Mouse (Mus musculus) forebrain, embryonic 10.5 days (tissue): ENCODE data around the gene Rhbdd1. TPM values are rescaled to one million over a fixed set of nuclear protein-coding genes. Genes with fewer than 3 reads are reported as not detected.

ENCODE experiments used
- DNase-seq: peaks from one replicate; pipeline ENCODE4 v3.0.0-alpha.2; 2017; ENCODE audit warnings: low spot score; ENCODE audit errors: extremely low spot score
- H3K27ac ChIP-seq: fragments of 300-500 bp; sonication (generic); 2 replicates; pipeline ENCODE4 v1.5.1; 2016; ENCODE audit warnings: mild to moderate bottlenecking
- H3K27me3 ChIP-seq: fragments of 300-500 bp; sonication (generic); 2 replicates; pipeline ENCODE4 v1.6.1; 2016; ENCODE audit warnings: mild to moderate bottlenecking; ENCODE audit not compliant: poor library complexity, severe bottlenecking
- H3K36me3 ChIP-seq: fragments of 300-500 bp; sonication (generic); replicated peaks from 2 replicates; pipeline ENCODE4 v1.6.1; 2016; ENCODE audit warnings: mild to moderate bottlenecking, moderate library complexity
- H3K4me1 ChIP-seq: fragments of 300-500 bp; sonication (generic); 2 replicates; pipeline ENCODE4 v1.6.1; 2016
- H3K4me3 ChIP-seq: fragments of 300-500 bp; sonication (generic); 2 replicates; pipeline ENCODE4 v1.5.1; 2016; ENCODE audit warnings: mild to moderate bottlenecking, moderate library complexity
- H3K9me3 ChIP-seq: fragments of 300-500 bp; sonication (generic); 2 replicates; pipeline ENCODE4 v1.6.1; 2016; ENCODE audit warnings: mild to moderate bottlenecking, moderate library complexity
- WGBS: fragments of 180-500 bp; shearing (Covaris S2); methylation state at CpG from one replicate; pipeline ENCODE4 v1.1.7; 2016; 5-methylcytosine and 5-hydroxymethylcytosine counted together
- polyA plus RNA-seq: library from polyadenylated mRNA; unstranded; fragments of >200 nt; fragmentation: Nextera tagmentation; extraction: Ambion mirVana; gene quantifications from 2 replicates; pipeline ENCODE4 v1.2.1, GENCODE M21; 2016

Gene Rhbdd1
- polyA plus RNA-seq, 1 experiment from 2014 or later: 10.2 TPM

DNA sequence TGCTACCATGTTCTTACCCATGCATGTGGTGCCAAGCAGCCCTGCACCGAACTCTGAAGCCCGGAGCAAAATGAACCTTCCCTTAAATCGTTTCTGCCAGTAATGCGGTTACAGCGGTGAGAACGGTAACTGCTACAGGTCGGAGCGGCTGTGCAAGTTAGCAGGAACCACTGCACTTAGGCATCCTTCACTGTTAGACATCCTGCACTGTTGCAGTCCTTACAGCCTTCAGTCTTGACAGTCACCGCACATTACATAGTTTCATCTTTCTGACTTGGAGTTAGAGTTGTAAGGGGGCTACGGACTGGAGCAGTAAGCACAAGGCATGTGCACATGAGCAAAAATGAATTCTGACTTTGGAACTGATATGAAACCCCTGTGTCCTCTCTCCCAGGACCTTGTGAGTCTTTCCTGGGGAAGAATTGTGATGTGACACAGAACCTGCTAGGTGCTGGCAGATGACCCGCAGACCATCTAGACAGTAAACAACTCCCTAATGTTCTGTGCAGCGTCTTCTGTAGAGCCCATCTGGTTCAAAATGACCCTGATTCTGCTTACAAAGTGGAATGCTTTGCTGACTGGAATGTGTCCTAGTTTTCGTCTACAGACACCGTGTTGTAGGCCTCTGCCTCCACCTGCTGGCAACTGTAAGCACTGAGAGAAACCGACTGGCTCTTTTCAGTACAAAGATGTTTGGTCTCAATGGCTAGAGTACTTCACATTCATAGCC lies 116.8 kb downstream of the Rhbdd1 start:
- peak; percentile 64 for DNase-seq
- Histone ChIP-seq H3K4me1 (peaks cover 23% of the 10 kb centered on the region), H3K9me3 (no peaks in the 10 kb centered on the region), H3K36me3 (no peaks in the 10 kb centered on the region), H3K27me3 (no peaks in the 10 kb centered on the region), H3K4me3 (no peak overlapping the region), H3K27ac (peak overlapping the region; percentile 40; the same call in 1 of the 2 replicates)
- WGBS: 72% methylated on average over 15 of the region's 15 CpGs

DNA sequence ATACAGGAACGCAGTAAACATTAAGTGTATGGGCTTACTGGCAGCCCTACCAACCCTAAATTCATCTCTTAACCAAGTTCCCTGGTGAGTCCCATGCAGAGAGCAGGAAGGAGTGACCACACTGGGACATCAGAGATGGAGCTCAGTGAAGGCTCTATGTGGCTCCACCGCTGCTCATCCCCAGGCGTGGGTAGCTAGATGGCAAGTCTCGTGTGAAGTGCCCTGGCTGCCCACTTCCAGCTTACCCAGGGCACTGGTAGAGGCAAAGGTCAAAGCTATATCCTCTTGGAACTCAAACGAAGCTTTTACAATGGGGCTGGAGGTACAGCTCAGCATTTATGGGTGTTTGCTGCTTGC lies 117.4 kb downstream of the Rhbdd1 start:
- Histone ChIP-seq H3K36me3 (no peaks in the 10 kb centered on the region), H3K4me1 (peaks cover 18% of the 10 kb centered on the region), H3K9me3 (no peaks in the 10 kb centered on the region), H3K27ac (peak overlapping the region; percentile 40; the same call in 1 of the 2 replicates), H3K4me3 (no peak overlapping the region), H3K27me3 (no peaks in the 10 kb centered on the region)
- WGBS: 82% methylated on average over 5 of the region's 5 CpGs
- DNase-seq: no peak

DNA sequence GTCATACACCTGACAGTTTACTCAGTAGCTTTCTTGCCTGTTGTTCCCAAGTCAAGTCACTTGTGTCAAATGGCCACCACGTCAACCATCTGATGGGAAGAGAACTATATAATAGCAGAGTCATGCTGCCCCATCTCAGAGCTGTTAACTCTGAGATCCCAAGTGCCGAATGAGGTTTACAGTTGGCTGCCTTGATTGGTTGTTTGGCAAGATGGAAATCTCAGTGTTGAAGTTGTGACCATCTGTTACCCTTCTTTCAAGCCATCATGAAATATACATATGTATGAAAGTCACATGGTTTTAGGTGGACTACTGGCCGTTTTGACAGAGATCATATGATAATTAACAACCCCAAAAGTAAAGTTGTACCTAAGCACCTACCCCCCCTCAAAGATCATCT lies 121.0 kb downstream of the Rhbdd1 start:
- no peaks in the 10 kb centered on the region for H3K27me3 ChIP-seq
- DNase-seq: no peak
- H3K4me3 ChIP-seq: no peak overlapping the region
- no peaks in the 10 kb centered on the region for H3K36me3 ChIP-seq
- no peak overlapping the region for H3K27ac ChIP-seq
- H3K4me1 ChIP-seq: peaks cover 6% of the 10 kb centered on the region
- 88% methylated on average over 3 of the region's 3 CpGs for WGBS
- no peaks in the 10 kb centered on the region for H3K9me3 ChIP-seq

DNA sequence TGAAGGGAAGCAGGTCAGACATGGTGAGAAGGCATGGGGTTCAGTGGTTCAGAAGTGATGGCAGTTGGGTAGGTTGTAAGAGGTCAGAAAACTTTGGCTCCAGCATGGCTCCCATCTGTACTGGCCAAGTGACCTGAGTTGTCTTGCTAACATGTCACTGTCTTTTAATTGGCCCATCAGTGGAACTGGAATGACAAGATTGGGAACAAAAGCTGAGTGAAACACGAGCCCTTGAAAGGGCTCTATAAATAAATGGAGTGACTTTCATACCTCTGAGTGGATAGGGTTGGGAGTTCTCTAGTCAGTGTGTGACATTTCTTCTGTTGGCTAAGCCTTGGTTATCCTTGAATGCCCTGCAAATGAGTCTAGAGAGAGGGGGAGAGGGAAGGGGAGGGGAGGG lies 123.9 kb downstream of the Rhbdd1 start:
- no peaks in the 10 kb centered on the region for H3K27me3 ChIP-seq
- no peak overlapping the region for H3K27ac ChIP-seq
- no peak for DNase-seq
- WGBS: 87% methylated on average over 1 of the region's 1 CpGs
- H3K4me1 ChIP-seq: peaks cover 5% of the 10 kb centered on the region; the same call in 1 of the 2 replicates
- H3K9me3 ChIP-seq: no peaks in the 10 kb centered on the region
- H3K4me3 ChIP-seq: no peak overlapping the region
- H3K36me3 ChIP-seq: no peaks in the 10 kb centered on the region

DNA sequence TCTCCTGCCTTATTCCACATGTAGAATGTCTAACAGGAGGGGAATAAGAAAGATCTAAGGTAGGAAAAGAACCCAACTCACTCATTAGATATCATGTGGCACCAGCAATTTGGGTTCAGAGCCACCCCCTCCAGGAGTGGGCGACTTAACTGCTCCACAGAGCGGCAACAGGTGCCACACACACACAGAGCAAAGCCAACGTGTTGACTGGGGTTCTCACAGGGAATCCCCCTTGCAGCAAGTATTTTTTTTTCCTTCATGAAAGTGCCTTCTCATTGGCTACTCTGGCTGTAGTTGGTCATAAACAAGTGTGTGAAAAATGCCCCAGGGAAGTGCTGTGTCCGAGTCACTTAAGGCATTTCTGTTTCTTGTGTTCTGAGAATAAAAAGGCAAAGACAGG lies 127.3 kb downstream of the Rhbdd1 start:
- no peaks in the 10 kb centered on the region for H3K9me3 ChIP-seq
- no peak overlapping the region for H3K27ac ChIP-seq
- WGBS: 84% methylated on average over 4 of the region's 4 CpGs
- DNase-seq: no peak
- no peak overlapping the region for H3K4me3 ChIP-seq
- H3K27me3 ChIP-seq: no peaks in the 10 kb centered on the region
- peaks cover 5% of the 10 kb centered on the region; the same call in 1 of the 2 replicates for H3K4me1 ChIP-seq
- H3K36me3 ChIP-seq: no peaks in the 10 kb centered on the region

DNA sequence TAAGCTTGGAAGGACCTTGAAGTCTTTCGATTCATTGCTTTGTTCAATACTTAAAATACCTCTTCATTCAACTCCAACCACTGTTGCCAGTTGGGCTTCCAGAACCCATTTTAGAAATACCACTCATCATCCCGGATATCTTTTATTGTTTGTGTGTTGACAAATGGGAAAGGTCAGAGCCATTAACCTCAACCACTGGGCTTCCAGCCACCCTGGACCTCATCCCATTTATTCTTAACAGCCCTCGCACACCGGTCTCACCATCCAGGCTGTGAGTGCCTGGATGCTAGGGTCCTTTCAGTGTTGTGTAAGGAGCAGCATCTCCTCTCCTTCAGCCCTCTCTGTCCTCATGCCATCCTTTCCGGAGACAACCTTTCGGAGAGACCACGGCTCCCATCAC lies 129.8 kb downstream of the Rhbdd1 start:
- no peak for DNase-seq
- Histone ChIP-seq H3K4me3 (no peak overlapping the region), H3K27ac (no peak overlapping the region), H3K36me3 (no peaks in the 10 kb centered on the region), H3K4me1 (peaks cover 5% of the 10 kb centered on the region; the same call in 1 of the 2 replicates), H3K27me3 (no peaks in the 10 kb centered on the region), H3K9me3 (no peaks in the 10 kb centered on the region)
- 93% methylated on average over 7 of the region's 7 CpGs for WGBS

DNA sequence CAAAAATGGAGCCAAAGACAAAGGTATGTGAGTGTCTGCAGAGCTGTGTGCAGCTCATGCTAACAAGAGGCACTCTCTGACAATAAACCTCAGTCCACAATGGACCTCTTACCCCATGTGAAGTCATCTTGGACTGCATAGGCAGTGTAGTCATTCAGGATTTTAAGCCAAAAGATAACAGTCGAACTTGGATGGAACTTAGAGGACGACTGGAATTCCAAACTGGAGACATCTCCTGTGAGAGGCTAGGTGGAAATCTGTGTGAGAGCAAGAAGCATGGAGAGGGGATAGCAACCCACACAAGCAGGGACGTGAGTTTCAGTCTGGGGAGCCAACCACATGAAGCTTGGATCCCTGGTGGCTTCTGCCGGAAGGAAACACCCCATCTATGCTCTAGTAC lies 133.6 kb downstream of the Rhbdd1 start:
- Histone ChIP-seq H3K4me3 (no peak overlapping the region), H3K4me1 (peaks cover 14% of the 10 kb centered on the region), H3K9me3 (no peaks in the 10 kb centered on the region), H3K27ac (no peak overlapping the region), H3K27me3 (no peaks in the 10 kb centered on the region), H3K36me3 (no peaks in the 10 kb centered on the region)
- DNase-seq: no peak
- WGBS: 83% methylated on average over 4 of the region's 4 CpGs

DNA sequence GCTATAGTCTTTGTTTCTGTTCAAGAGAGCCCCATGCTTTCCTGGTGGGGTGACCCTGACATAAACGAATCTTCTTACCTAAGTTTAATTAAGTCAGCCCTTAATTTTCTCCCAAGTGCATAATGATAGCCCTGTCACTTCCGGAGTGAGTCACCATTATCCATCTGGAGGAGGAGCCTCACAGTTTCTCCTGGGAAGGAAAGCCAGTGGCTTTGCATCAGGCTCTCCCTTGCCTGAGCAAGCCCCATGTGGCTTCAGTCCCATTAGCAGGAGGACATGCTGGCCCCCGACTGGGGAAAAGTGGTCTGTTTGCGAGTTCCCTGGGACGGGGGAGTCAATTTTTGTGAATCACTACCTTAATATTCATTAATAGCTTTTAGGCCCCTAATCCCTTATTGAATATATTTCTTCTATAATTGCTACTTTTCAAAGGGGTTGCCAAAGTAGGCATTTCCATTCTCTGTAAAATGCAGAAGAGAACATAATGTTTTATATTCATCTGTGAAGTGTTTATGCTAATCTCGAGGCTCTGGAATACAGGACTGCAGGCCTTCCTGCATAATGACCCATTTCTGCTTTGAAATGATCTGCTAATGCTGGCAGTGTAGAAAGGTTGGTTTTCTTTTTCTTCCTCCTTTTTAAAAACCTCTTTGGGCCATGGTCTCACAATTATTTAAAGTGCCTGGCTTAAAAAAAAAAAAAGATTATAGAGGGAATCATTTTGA lies 135.8 kb downstream of the Rhbdd1 start:
- 41% methylated on average over 6 of the region's 6 CpGs for WGBS
- no peaks in the 10 kb centered on the region for H3K27me3 ChIP-seq
- H3K9me3 ChIP-seq: no peaks in the 10 kb centered on the region
- no peak overlapping the region for H3K27ac ChIP-seq
- H3K4me1 ChIP-seq: peaks cover 14% of the 10 kb centered on the region
- DNase-seq: no peak
- no peak overlapping the region for H3K4me3 ChIP-seq
- no peaks in the 10 kb centered on the region for H3K36me3 ChIP-seq

DNA sequence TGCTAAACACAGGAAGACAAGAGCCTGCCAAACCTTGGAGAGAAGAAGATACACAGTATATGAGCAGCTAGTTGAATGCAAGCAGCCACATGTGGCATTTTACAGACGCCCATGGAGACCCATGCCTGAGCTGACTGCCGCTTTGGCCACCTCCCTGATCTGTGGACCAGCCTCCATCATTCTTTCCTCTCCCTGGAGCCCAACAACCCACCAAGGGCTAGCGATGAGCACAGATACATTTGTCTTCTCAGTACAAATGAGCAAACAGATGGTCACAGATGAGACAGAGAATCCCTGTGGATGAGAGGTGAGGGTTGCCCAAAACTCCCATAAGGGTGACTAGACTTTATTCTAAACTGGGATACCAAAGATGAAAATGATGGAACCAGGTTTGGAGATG lies 137.8 kb downstream of the Rhbdd1 start:
- Histone ChIP-seq H3K4me1 (peaks cover 14% of the 10 kb centered on the region), H3K9me3 (no peaks in the 10 kb centered on the region), H3K36me3 (no peaks in the 10 kb centered on the region), H3K4me3 (no peak overlapping the region), H3K27ac (no peak overlapping the region), H3K27me3 (no peaks in the 10 kb centered on the region)
- 95% methylated on average over 3 of the region's 3 CpGs for WGBS
- DNase-seq: no peak

DNA sequence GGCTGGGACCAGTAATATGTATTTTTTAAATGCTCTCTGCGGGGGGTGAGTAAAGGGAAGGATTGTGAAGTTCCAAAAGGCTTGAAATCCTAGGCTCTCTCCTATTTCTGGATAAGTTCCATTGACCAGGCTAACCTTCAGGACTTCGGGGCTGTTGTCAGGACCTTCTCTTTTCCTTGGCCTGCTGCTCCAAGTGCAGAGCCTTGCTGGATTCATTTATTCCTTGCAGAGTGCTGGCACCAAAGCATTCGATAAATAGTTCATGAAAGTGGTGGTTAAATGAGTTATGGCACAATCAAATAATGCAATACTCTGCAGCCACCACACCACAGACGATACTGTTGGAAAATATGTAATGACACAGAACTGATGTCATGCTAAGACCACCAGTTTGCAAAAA lies 143.1 kb downstream of the Rhbdd1 start:
- H3K4me1 ChIP-seq: no peaks in the 10 kb centered on the region
- H3K4me3 ChIP-seq: no peak overlapping the region
- no peak overlapping the region for H3K27ac ChIP-seq
- no peak for DNase-seq
- WGBS: 87% methylated on average over 4 of the region's 4 CpGs
- no peaks in the 10 kb centered on the region for H3K9me3 ChIP-seq
- H3K36me3 ChIP-seq: no peaks in the 10 kb centered on the region
- H3K27me3 ChIP-seq: no peaks in the 10 kb centered on the region

DNA sequence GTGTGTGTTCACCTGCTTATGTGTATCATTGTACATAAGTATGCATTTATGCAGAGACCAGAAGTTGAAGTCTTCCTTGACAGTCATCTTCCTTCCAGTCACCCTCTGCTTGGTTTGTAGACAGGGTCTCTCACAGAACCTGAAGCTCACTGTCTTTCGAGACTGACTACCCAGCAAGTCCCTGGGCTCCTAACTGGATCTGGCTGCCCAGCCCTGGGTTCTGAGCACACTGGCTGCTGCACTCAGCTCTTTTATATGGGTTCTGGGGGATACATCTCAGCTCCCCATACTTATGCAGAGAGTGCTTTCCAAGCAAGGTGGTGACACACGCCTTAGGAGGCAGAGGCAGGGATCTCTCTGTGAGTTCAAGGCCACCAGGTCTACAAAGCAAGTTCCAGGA lies 143.7 kb downstream of the Rhbdd1 start:
- no peaks in the 10 kb centered on the region for H3K4me1 ChIP-seq
- H3K9me3 ChIP-seq: no peaks in the 10 kb centered on the region
- DNase-seq: no peak
- WGBS: 88% methylated on average over 2 of the region's 2 CpGs
- H3K27ac ChIP-seq: no peak overlapping the region
- no peak overlapping the region for H3K4me3 ChIP-seq
- no peaks in the 10 kb centered on the region for H3K27me3 ChIP-seq
- no peaks in the 10 kb centered on the region for H3K36me3 ChIP-seq

DNA sequence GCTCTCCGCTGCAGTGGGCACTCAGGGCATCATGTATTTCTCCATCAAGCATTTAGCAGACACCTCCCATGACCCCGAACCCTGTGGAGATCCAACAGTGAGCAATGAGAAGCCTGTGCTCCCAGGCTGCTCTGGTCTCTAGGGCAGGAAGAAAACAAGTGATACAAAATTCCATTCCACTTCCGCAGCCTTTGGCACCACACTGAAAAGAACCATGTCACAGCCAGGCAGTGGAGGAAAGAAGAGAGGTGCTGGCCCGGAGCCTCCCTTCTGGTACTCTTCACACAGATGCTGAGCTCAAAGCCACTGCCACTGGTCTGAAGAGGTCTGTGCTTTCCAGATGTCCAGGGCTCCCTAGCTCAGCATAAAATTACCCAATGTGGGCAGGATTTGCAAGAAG lies 144.8 kb downstream of the Rhbdd1 start:
- Histone ChIP-seq H3K27me3 (no peaks in the 10 kb centered on the region), H3K9me3 (no peaks in the 10 kb centered on the region), H3K36me3 (no peaks in the 10 kb centered on the region), H3K4me1 (peaks cover 6% of the 10 kb centered on the region; the same call in 1 of the 2 replicates), H3K4me3 (no peak overlapping the region), H3K27ac (no peak overlapping the region)
- DNase-seq: no peak
- WGBS: 76% methylated on average over 4 of the region's 4 CpGs

DNA sequence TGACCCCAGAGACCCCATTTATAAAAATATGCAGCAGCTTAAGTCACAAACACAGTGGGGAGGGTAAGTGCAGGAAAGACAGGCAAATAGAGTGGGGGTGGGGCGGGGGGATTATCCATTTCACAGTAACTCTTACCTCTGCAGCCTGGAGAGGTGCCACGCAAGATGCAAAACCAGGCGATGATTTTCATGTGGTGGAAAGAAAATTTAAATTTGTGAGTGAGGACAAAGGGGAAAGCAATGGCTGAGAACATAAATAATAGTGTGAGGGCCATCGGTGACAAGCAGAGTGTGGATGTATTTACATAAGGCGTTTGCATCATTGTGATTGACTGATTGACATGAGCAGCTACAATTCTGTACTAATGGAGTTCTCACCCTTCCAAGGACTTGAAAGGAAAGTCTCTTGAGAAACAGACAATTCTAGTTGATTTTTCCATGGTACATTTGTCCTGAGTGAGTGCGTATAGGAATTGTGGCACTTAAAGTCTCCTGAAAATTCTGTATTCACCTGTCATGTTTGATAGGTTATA lies 149.1 kb downstream of the Rhbdd1 start:
- Histone ChIP-seq H3K36me3 (no peaks in the 10 kb centered on the region), H3K4me1 (peaks cover 6% of the 10 kb centered on the region; the same call in 1 of the 2 replicates), H3K9me3 (no peaks in the 10 kb centered on the region), H3K4me3 (no peak overlapping the region), H3K27ac (no peak overlapping the region), H3K27me3 (no peaks in the 10 kb centered on the region)
- DNase-seq: no peak
- WGBS: 67% methylated on average over 6 of the region's 6 CpGs
